Mouse (Mus musculus): ENCODE results near the gene Tmcc1.

- no peak for TF ChIP-seq POLR2A (IDR thresholded peaks at IDR 0.05; ENCODE audit: insufficient read length, low read depth)
- no peak for TF ChIP-seq MYOG (IDR thresholded peaks at IDR 0.05; ENCODE audit: control insufficient read depth in 1 of 3, insufficient read depth in 1 of 3, insufficient read length in 2 of 3, low read depth in 2 of 3)
- no peak for TF ChIP-seq USF1 (IDR thresholded peaks at IDR 0.05; ENCODE audit: low read depth)
These were observed 179.6 kb downstream of the Tmcc1 start for GRCm38 (mm10) chr6:116013687-116014086.
